Mouse (Mus musculus) naive thymus-derived CD4-positive, alpha-beta T cell, adult 2 months (primary cell): ENCODE measurements around the gene Grhpr.
"Not testable (repeated sequence)": the region's sequence is repeated elsewhere in the genome, so short reads cannot be mapped to it uniquely, and the experiment has no call there.

Source experiments
- DNase-seq: peaks from one replicate; pipeline ENCODE4 v3.0.0-alpha.2; 2011; ENCODE audit warnings: low read depth

Grhpr gene

GRCm38 (mm10) chr4:44974331-44974730 is 6.9 kb upstream of the Grhpr start:
- DNase-seq: no peak

- DNase-seq: no peak
Observed at GRCm38 (mm10) chr4:44976026-44976615, 5.1 kb upstream of the Grhpr start.

- no peak for DNase-seq
Observed at GRCm38 (mm10) chr4:44976921-44977710, 4.1 kb upstream of the Grhpr start.

GRCm38 (mm10) chr4:44978175-44978574 is 3.0 kb upstream of the Grhpr start:
- no peak for DNase-seq

- DNase-seq: peak; percentile 8
Observed at GRCm38 (mm10) chr4:44979794-44980338, 1.3 kb upstream of the Grhpr start.

GRCm38 (mm10) chr4:44981974-44982287 is 736 bp downstream of the Grhpr start:
- no peak for DNase-seq

- peak; percentile 6 for DNase-seq
Observed at GRCm38 (mm10) chr4:44982440-44983130, 1.4 kb downstream of the Grhpr start.

- no peak for DNase-seq
Observed at GRCm38 (mm10) chr4:44983131-44983740, 2.0 kb downstream of the Grhpr start.

- no peak for DNase-seq
Observed at GRCm38 (mm10) chr4:44990560-44990959, 9.4 kb downstream of the Grhpr start.

- DNase-seq: not testable (repeated sequence)
Observed at GRCm38 (mm10) chr4:44992330-44992729, 11.1 kb downstream of the Grhpr start.

- DNase-seq: not testable (repeated sequence)
Observed at GRCm38 (mm10) chr4:44993179-44993578, 12.0 kb downstream of the Grhpr start.

GRCm38 (mm10) chr4:44993847-44994246 is 12.7 kb downstream of the Grhpr start:
- DNase-seq: no peak

- DNase-seq: no peak
Observed at GRCm38 (mm10) chr4:44994776-44995175, 13.6 kb downstream of the Grhpr start.

GRCm38 (mm10) chr4:44998071-44998470 is 16.9 kb downstream of the Grhpr start:
- no peak for DNase-seq

GRCm38 (mm10) chr4:45000001-45000400 is 18.8 kb downstream of the Grhpr start:
- no peak for DNase-seq

GRCm38 (mm10) chr4:45005452-45005851 is 24.3 kb downstream of the Grhpr start:
- no peak for DNase-seq

GRCm38 (mm10) chr4:45010806-45011415 is 29.7 kb downstream of the Grhpr start:
- DNase-seq: peak; percentile 22

GRCm38 (mm10) chr4:45011581-45012104 is 30.4 kb downstream of the Grhpr start:
- DNase-seq: peak; percentile 71

- peak; percentile 100 for DNase-seq
Observed at GRCm38 (mm10) chr4:45012105-45012975, 31.1 kb downstream of the Grhpr start, which contains the start of gene Zbtb5. Gene Zbtb5 (minus strand): TSS chr4:45012412.

GRCm38 (mm10) chr4:45013031-45013431 is 31.8 kb downstream of the Grhpr start:
- DNase-seq: no peak

- DNase-seq: no peak
Observed at GRCm38 (mm10) chr4:45013537-45013936, 32.3 kb downstream of the Grhpr start.
